Mouse (Mus musculus) lung, postnatal 0 days (tissue): Measurements from ENCODE around the gene Nptx1. TPM values are rescaled to one million over a fixed set of nuclear protein-coding genes. Genes with fewer than 3 reads are reported as not detected.

Source experiments
- ATAC-seq: fragments of 200-750 bp; cut with Nextera tagmentation; 2 replicates; pipeline ENCODE4 v1.8.0; 2017; ENCODE audit warnings: moderate library complexity
- DNase-seq: peaks from one replicate; pipeline ENCODE4 v3.0.0-alpha.2; 2016; ENCODE audit warnings: low spot score
- H3K27ac ChIP-seq: fragments of 300-500 bp; sonication (generic); 2 replicates; pipeline ENCODE4 v1.5.1; 2014; ENCODE audit warnings: antibody characterized with exemption, mild to moderate bottlenecking, low read length, mixed read lengths
- H3K27me3 ChIP-seq: fragments of 300-500 bp; sonication (generic); replicated peaks from 2 replicates; pipeline ENCODE4 v1.6.1; 2014; ENCODE audit warnings: low read length, mixed read lengths; ENCODE audit not compliant: insufficient read depth
- H3K36me3 ChIP-seq: fragments of 300-500 bp; sonication (generic); 2 replicates; pipeline ENCODE4 v1.6.1; 2014; ENCODE audit warnings: low read length, mixed read lengths; ENCODE audit not compliant: insufficient read depth
- H3K4me1 ChIP-seq: fragments of 300-500 bp; sonication (generic); 2 replicates; pipeline ENCODE4 v1.6.1; 2014; ENCODE audit warnings: antibody characterized with exemption, low read depth, low read length, mixed read lengths; ENCODE audit not compliant: insufficient read depth
- H3K4me2 ChIP-seq: fragments of 300-500 bp; sonication (generic); replicated peaks from 2 replicates; pipeline ENCODE4 v1.6.1; 2014; ENCODE audit warnings: low read depth, mild to moderate bottlenecking, low read length, moderate library complexity, mixed read lengths
- H3K4me3 ChIP-seq: fragments of 300-500 bp; sonication (generic); 2 replicates; pipeline ENCODE4 v1.5.1; 2014; ENCODE audit warnings: low read depth, low read length
- H3K9ac ChIP-seq: fragments of 300-500 bp; sonication (generic); replicated peaks from 2 replicates; pipeline ENCODE4 v1.6.1; 2014; ENCODE audit warnings: low read depth, mild to moderate bottlenecking
- H3K9me3 ChIP-seq: fragments of 300-500 bp; sonication (generic); 2 replicates; pipeline ENCODE4 v1.6.1; 2016; ENCODE audit warnings: low read length, mixed read lengths
- CTCF ChIP-seq: IDR thresholded peaks from 2 replicates; pipeline ENCODE4 v1.5.1; 2016; ENCODE audit warnings: antibody characterized with exemption, mild to moderate bottlenecking
- EP300 ChIP-seq: IDR thresholded peaks from 2 replicates; pipeline ENCODE4 v1.6.1; 2016; ENCODE audit warnings: antibody characterized with exemption, mild to moderate bottlenecking, control low read depth
- WGBS: fragments of 180-500 bp; shearing (Covaris S2); extraction: QIAGEN DNeasy Blood & Tissue Kit; methylation state at CpG from one replicate; pipeline ENCODE4 v1.1.7; 2014; 5-methylcytosine and 5-hydroxymethylcytosine counted together
- polyA plus RNA-seq: library from polyadenylated mRNA; unstranded; fragments of >200 nt; fragmentation: Nextera tagmentation; extraction: Ambion mirVana; gene quantifications from 2 replicates; pipeline ENCODE4 v1.2.1, GENCODE M21; 2015

The Nptx1 gene
- 1.7 and 2.1 TPM in 2 replicates for polyA plus RNA-seq

GRCm38 (mm10) chr11:119547183-119547921, at the start of gene Nptx1:
TSS of gene Nptx1 (minus strand) at chr11:119547753.
- H3K4me1 ChIP-seq: peaks cover 31% of the 10 kb centered on the region
- ATAC-seq (peak; percentile 25), DNase-seq (peak; percentile 13)
- H3K9ac ChIP-seq: no peak within 1 kb of the TSS
- H3K9me3 ChIP-seq: no peaks in the 10 kb centered on the region
- peak within 1 kb of the TSS; percentile 48 for H3K4me3 ChIP-seq
- WGBS: 2% methylated on average over 69 of the region's 90 CpGs
- no peaks in the 10 kb centered on the region for H3K36me3 ChIP-seq
- no peak for TF ChIP-seq CTCF
- no peak for TF ChIP-seq EP300
- H3K27me3 ChIP-seq: peaks cover 56% of the 10 kb centered on the region
- peak within 1 kb of the TSS; percentile 96 for H3K4me2 ChIP-seq
- no peak within 1 kb of the TSS for H3K27ac ChIP-seq

GRCm38 (mm10) chr11:119593966-119594365, 46.4 kb upstream of the Nptx1 start:
- DNase-seq: no peak
- Histone ChIP-seq H3K4me1 (no peaks in the 10 kb centered on the region), H3K27ac (no peak overlapping the region), H3K9ac (no peak overlapping the region), H3K27me3 (no peaks in the 10 kb centered on the region), H3K36me3 (no peaks in the 10 kb centered on the region), H3K4me3 (no peak overlapping the region), H3K4me2 (no peak overlapping the region), H3K9me3 (no peaks in the 10 kb centered on the region)
- WGBS: 34% methylated on average over 3 of the region's 3 CpGs
- no peak for TF ChIP-seq CTCF
- 0 out of 2 replicates have a peak, but pooled peaks have one; percentile 11 for TF ChIP-seq EP300
- ATAC-seq: peak; percentile 53; the same call in 1 of the 2 replicates

- Histone ChIP-seq H3K4me3 (no peak overlapping the region), H3K9ac (no peak overlapping the region), H3K4me1 (no peaks in the 10 kb centered on the region), H3K27ac (no peak overlapping the region), H3K9me3 (no peaks in the 10 kb centered on the region), H3K4me2 (no peak overlapping the region), H3K36me3 (no peaks in the 10 kb centered on the region), H3K27me3 (no peaks in the 10 kb centered on the region)
- WGBS: 73% methylated on average over 7 of the region's 7 CpGs
- DNase-seq (no peak), ATAC-seq (no peak)
- TF ChIP-seq CTCF (no peak), EP300 (no peak)
Observed at GRCm38 (mm10) chr11:119589242-119589641, 41.7 kb upstream of the Nptx1 start.

DNA sequence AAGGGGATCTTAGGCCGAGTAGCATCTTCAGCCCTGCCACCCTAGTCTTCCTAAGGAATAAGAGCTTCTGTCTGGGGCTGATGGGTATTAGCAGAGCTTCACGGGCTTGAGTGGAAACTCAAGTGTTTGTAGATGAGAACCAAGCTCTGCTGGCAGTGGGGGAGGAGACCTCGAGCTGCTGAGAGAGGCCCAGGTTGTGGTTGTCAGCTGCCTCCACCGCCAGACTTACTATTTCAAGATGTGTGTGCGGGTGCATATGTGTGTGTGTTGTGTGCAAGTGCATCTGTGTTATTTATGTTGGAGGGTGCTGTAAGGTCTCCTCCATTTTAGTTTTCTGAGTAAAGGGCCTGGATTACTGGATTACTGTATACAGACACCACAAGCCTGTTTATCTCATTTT, 39.6 kb upstream of the Nptx1 start:
- no peak overlapping the region for H3K4me3 ChIP-seq
- 50% methylated on average over 5 of the region's 5 CpGs for WGBS
- H3K4me2 ChIP-seq: no peak overlapping the region
- H3K27me3 ChIP-seq: no peaks in the 10 kb centered on the region
- no peak overlapping the region for H3K27ac ChIP-seq
- no peaks in the 10 kb centered on the region for H3K9me3 ChIP-seq
- ATAC-seq: no peak
- H3K9ac ChIP-seq: no peak overlapping the region
- TF ChIP-seq CTCF (no peak), EP300 (no peak)
- H3K4me1 ChIP-seq: no peaks in the 10 kb centered on the region
- DNase-seq: no peak
- H3K36me3 ChIP-seq: no peaks in the 10 kb centered on the region

- TF ChIP-seq EP300 (no peak), CTCF (no peak)
- Histone ChIP-seq H3K4me3 (no peak overlapping the region), H3K27ac (no peak overlapping the region), H3K4me1 (no peaks in the 10 kb centered on the region), H3K9me3 (no peaks in the 10 kb centered on the region), H3K4me2 (no peak overlapping the region), H3K9ac (no peak overlapping the region), H3K27me3 (no peaks in the 10 kb centered on the region), H3K36me3 (no peaks in the 10 kb centered on the region)
- WGBS: 45% methylated on average over 4 of the region's 4 CpGs
- ATAC-seq (no peak), DNase-seq (no peak)
Observed at GRCm38 (mm10) chr11:119586511-119586910, 39.0 kb upstream of the Nptx1 start.

DNA sequence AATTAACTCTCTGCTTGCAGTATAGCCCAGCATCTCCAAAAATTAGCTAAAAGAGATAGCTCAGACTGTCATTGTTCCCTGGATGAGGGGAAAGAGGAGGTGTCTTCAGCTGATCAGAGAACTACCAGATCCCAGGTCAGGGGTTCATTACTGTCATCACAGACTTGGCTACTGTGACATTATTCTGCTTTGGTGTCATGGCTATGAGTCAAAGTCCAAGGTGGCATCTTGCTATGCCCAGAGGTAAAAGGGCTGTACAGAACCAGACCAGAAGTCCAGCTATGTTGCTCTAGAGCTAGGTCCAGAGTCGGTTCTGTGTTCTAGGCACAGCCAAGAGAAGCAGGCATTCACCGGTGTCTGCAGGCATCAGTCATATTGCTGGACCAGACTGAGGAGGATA, 30.2 kb upstream of the Nptx1 start:
- H3K4me2 ChIP-seq: no peak overlapping the region
- no peak for ATAC-seq

More for the DNA sequence above, 30.2 kb upstream of the Nptx1 start:
- WGBS: 91% methylated on average over 2 of the region's 2 CpGs
- Histone ChIP-seq H3K27me3 (no peaks in the 10 kb centered on the region), H3K4me3 (no peak overlapping the region), H3K9ac (no peak overlapping the region), H3K4me1 (no peaks in the 10 kb centered on the region), H3K36me3 (no peaks in the 10 kb centered on the region), H3K9me3 (no peaks in the 10 kb centered on the region), H3K27ac (no peak overlapping the region)
- no peak for DNase-seq
- TF ChIP-seq CTCF (no peak), EP300 (no peak)
